Mouse (Mus musculus) liver, postnatal 0 days (tissue): ENCODE measurements at regions not wholly inside any gene's neighbourhood (a gene's known extent, or its start where the extent isn't known, plus 50 kb on each side); places are given as distances from the start of the nearest gene placed in this dataset.

Experiments
- ATAC-seq: fragments of 200-750 bp; cut with Nextera tagmentation; 2 replicates; pipeline ENCODE4 v1.8.0; 2017; ENCODE audit warnings: mild to moderate bottlenecking, moderate library complexity
- DNase-seq: peaks from one replicate; pipeline ENCODE4 v3.0.0-alpha.2; 2016
- H3K27ac ChIP-seq: fragments of 300-500 bp; sonication (generic); 2 replicates; pipeline ENCODE4 v1.5.1; 2014; ENCODE audit warnings: antibody characterized with exemption, moderate library complexity, mild to moderate bottlenecking, low read depth
- H3K27me3 ChIP-seq: fragments of 300-500 bp; sonication (generic); 2 replicates; pipeline ENCODE4 v1.6.1; 2014; ENCODE audit warnings: low read length, control low read depth, mixed read lengths; ENCODE audit not compliant: insufficient read depth
- H3K36me3 ChIP-seq: fragments of 300-500 bp; sonication (generic); replicated peaks from 2 replicates; pipeline ENCODE4 v1.6.1; 2014; ENCODE audit warnings: mild to moderate bottlenecking, control low read depth, low read length, moderate library complexity, mixed read lengths; ENCODE audit not compliant: insufficient read depth
- H3K4me1 ChIP-seq: fragments of 300-500 bp; sonication (generic); 2 replicates; pipeline ENCODE4 v1.6.1; 2014; ENCODE audit warnings: antibody characterized with exemption, mild to moderate bottlenecking, control low read depth; ENCODE audit not compliant: insufficient read depth
- H3K4me2 ChIP-seq: fragments of 300-500 bp; sonication (generic); 2 replicates; pipeline ENCODE4 v1.6.1; 2014; ENCODE audit warnings: low read depth, mild to moderate bottlenecking, low read length, moderate library complexity, mixed read lengths
- H3K4me3 ChIP-seq: fragments of 300-500 bp; sonication (generic); 2 replicates; pipeline ENCODE4 v1.5.1; 2014; ENCODE audit warnings: low read depth, low read length
- H3K9ac ChIP-seq: fragments of 300-500 bp; sonication (generic); replicated peaks from 2 replicates; pipeline ENCODE4 v1.6.1; 2014; ENCODE audit warnings: mild to moderate bottlenecking, moderate library complexity
- H3K9me3 ChIP-seq: fragments of 300-500 bp; sonication (generic); 2 replicates; pipeline ENCODE4 v1.6.1; 2016; ENCODE audit warnings: mild to moderate bottlenecking, control low read depth, low read length, mixed read lengths
- CTCF ChIP-seq: sonication (generic); IDR thresholded peaks from 2 replicates; pipeline ENCODE4 v1.5.1; 2016; ENCODE audit warnings: antibody characterized with exemption, low read depth
- EP300 ChIP-seq: IDR thresholded peaks from 2 replicates; pipeline ENCODE4 v1.6.1; 2016; ENCODE audit warnings: antibody characterized with exemption, low read depth, mild to moderate bottlenecking
- WGBS: fragments of 180-500 bp; shearing (Covaris S2); extraction: QIAGEN DNeasy Blood & Tissue Kit; methylation state at CpG from one replicate; pipeline ENCODE4 v1.1.7; 2014; ENCODE audit not compliant: insufficient replicate concordance; 5-methylcytosine and 5-hydroxymethylcytosine counted together

DNA sequence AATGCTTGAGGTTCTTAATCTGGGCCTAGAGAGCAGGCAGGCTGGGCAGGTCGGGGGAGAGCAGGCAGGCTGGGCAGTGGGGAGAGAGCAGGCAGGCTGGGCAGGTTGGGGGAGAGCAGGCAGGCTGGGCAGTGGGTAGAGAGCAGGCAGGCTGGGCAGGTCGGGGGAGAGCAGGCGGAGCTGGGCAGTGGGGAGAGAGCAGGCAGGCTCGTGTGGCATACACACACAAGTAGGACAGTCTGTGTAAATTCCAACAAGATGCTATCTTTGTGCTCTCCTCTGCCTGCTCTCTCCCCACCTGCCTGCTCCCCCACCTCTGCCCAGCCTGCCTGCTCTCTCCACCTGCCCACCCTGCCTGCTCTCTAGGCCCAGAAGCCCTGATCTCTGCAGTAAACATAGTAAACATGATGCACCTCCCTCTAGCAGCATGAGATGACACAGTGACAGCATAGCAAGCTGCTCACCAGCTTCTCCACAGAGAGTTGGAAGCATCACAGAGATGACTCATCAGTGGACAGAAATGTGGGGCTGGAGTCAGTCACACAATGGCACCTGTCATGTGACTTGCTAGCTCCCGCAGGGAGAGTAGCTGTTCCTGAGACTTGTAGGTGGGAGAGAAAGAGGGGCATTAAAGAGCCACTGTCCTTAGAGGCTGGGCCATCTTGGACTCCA is 166.3 kb upstream of the Rpl38 start:
- Histone ChIP-seq H3K27ac (no peak overlapping the region), H3K36me3 (no peaks in the 10 kb centered on the region), H3K4me2 (no peak overlapping the region), H3K9me3 (no peaks in the 10 kb centered on the region), H3K4me1 (no peaks in the 10 kb centered on the region), H3K27me3 (no peaks in the 10 kb centered on the region), H3K4me3 (no peak overlapping the region), H3K9ac (no peak overlapping the region)
- DNase-seq (no peak), ATAC-seq (no peak)
- 52% methylated on average over 5 of the region's 5 CpGs for WGBS
- TF ChIP-seq CTCF (no peak), EP300 (no peak)

DNA sequence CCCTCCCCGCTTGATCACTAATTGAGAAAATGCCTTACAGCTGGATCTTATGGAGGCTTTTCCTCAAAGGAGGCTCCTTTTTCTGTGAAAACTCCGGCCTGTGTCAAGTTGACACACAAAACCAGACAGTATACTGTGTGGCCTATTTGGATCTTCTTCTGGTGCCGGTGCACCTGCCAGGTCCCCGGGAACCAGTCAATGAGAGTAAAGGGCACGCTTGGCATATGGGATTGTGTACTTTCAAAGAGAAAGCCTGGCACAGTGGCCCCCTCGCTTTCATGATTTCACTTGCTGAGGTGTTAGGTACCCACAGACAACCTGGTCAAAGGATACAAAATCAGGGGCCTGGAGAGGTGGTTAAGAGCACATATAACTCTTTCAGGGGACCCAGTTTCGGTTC is 167.9 kb upstream of the Rpl38 start:
- Histone ChIP-seq H3K4me1 (no peaks in the 10 kb centered on the region), H3K27ac (no peak overlapping the region), H3K9ac (no peak overlapping the region), H3K9me3 (no peaks in the 10 kb centered on the region), H3K27me3 (no peaks in the 10 kb centered on the region), H3K36me3 (no peaks in the 10 kb centered on the region), H3K4me3 (no peak overlapping the region), H3K4me2 (no peak overlapping the region)
- no peak for ATAC-seq
- TF ChIP-seq EP300 (no peak), CTCF (no peak)
- WGBS = 77% methylated on average over 7 of the region's 7 CpGs
- no peak for DNase-seq

DNA sequence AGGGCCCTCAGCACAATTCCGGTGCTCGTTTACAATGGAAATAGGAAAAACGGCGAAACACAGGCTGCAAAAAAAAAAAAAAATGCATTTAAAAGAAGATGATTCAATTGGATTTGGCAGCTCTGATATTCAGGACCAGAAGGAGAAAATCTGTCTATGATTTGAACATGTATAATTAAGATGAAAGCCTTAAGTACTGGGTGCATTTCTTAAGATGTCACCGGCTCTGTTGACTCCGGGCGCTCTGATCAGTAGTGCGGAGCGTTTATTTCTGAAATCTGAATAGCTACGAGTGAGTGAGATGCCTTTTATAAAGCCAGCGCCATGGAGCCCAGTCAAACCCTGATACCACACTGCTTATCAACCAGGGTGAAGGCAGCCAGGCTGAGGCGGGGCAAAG is 168.7 kb upstream of the Rpl38 start:
- TF ChIP-seq EP300 = no peak
- no peak for TF ChIP-seq CTCF
- Histone ChIP-seq H3K4me1 (no peaks in the 10 kb centered on the region), H3K4me2 (no peak overlapping the region), H3K9me3 (no peaks in the 10 kb centered on the region), H3K27me3 (no peaks in the 10 kb centered on the region), H3K4me3 (no peak overlapping the region), H3K27ac (no peak overlapping the region), H3K9ac (no peak overlapping the region), H3K36me3 (no peaks in the 10 kb centered on the region)
- no peak for DNase-seq
- no peak for ATAC-seq
- WGBS = 83% methylated on average over 12 of the region's 12 CpGs

DNA sequence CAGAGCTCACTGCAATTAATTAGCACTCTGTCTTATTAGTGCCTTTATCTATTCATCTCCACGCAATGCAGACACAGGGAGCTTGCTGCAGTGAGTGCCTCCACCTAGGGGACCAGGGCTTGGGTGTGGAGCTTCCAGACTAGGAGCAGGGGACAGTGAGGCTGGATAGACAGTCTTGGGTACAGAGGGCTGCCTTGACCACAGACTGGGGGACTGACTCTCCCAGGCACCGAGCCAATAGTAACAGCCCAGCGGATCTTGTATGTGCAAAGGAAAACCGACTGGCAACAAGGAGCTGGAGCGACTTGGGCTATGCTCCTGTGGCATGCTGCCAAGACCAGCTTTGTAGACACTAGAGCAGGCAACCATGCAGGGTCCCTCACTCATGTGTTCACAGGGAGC is 172.8 kb upstream of the Rpl38 start:
- H3K4me3 ChIP-seq = no peak overlapping the region
- no peak for ATAC-seq
- H3K4me1 ChIP-seq = no peaks in the 10 kb centered on the region
- no peak overlapping the region for H3K9ac ChIP-seq
- H3K9me3 ChIP-seq = no peaks in the 10 kb centered on the region
- TF ChIP-seq CTCF = no peak
- TF ChIP-seq EP300 = no peak
- 49% methylated on average over 5 of the region's 5 CpGs for WGBS
- H3K27ac ChIP-seq = no peak overlapping the region
- no peaks in the 10 kb centered on the region for H3K36me3 ChIP-seq
- no peak overlapping the region for H3K4me2 ChIP-seq
- DNase-seq = no peak
- H3K27me3 ChIP-seq = 0 out of 2 replicates have a peak, but pooled peaks cover 6% of the 10 kb centered on the region

DNA sequence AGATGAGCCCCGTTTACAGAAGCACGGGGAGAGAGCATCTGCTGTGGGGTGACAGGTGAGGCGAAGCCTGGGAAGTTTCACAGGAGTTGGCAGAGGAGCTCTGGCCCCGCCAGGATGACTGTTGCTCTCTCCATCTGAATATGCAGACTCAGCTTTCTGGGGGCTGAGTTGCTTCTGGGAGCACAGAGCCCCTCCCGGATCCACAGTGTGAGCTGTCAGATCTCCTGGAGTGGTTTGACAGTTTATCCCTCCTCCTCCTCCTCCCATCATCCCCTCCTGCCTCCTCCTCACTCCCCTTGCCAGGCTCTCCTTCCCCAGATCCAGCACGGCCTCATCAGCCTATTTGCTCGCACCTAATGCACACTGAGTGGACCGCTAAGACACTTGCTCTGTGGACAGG is 181.9 kb upstream of the Rpl38 start:
- Histone ChIP-seq H3K4me1 (no peaks in the 10 kb centered on the region), H3K4me3 (no peak overlapping the region), H3K27ac (no peak overlapping the region), H3K9ac (no peak overlapping the region), H3K27me3 (0 out of 2 replicates have a peak, but pooled peaks cover 2% of the 10 kb centered on the region), H3K36me3 (no peaks in the 10 kb centered on the region), H3K4me2 (no peak overlapping the region), H3K9me3 (no peaks in the 10 kb centered on the region)
- 27% methylated on average over 8 of the region's 8 CpGs for WGBS
- ATAC-seq (no peak), DNase-seq (no peak)
- TF ChIP-seq CTCF = no peak
- no peak for TF ChIP-seq EP300

DNA sequence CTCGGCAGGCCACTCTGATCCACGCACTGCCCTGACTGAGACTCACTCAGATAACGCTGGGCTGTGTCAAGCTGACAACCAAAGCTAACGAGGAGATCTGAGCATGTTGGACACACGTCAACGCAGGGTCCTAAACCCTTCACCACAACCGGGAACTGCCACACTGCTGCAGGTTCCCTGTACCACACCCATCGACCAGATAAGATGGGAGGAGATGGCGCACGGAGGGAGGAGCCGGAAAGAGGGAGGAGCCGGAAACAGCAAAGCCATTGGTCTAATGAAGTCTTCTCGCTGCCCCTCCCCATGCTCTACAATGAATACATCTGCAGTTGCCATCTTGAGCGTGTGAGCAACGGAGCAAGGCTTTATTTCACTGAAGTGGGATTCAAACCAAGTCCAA is 182.9 kb upstream of the Rpl38 start:
- H3K4me1 ChIP-seq = no peaks in the 10 kb centered on the region
- WGBS = 34% methylated on average over 15 of the region's 15 CpGs
- H3K9ac ChIP-seq = no peak overlapping the region
- H3K27me3 ChIP-seq = no peaks in the 10 kb centered on the region
- TF ChIP-seq CTCF (no peak), EP300 (no peak)
- DNase-seq = peak; percentile 23
- no peaks in the 10 kb centered on the region for H3K36me3 ChIP-seq
- H3K27ac ChIP-seq = no peak overlapping the region
- H3K9me3 ChIP-seq = no peaks in the 10 kb centered on the region
- H3K4me2 ChIP-seq = no peak overlapping the region
- H3K4me3 ChIP-seq = no peak overlapping the region
- ATAC-seq = 0 out of 2 replicates have a peak, but pooled peaks have one; percentile 21

DNA sequence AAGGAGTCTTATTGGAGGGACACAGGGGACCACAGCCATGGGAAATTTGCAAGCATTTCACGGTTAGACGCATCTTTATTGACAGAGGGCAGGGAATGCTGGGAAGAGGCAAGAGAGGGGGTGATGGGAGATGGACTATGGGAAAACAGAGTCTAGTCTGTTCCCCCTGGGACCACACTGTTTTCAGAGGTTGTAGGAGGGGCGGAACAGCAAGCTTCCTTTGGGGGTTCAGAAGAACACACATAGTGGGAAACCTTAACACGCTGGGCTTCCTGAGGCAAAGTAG is 183.7 kb upstream of the Rpl38 start:
- Histone ChIP-seq H3K9me3 (no peaks in the 10 kb centered on the region), H3K4me3 (no peak overlapping the region), H3K27me3 (no peaks in the 10 kb centered on the region), H3K36me3 (no peaks in the 10 kb centered on the region), H3K9ac (no peak overlapping the region), H3K4me1 (no peaks in the 10 kb centered on the region), H3K27ac (no peak overlapping the region), H3K4me2 (no peak overlapping the region)
- no peak for ATAC-seq
- DNase-seq = no peak
- WGBS = 72% methylated on average over 4 of the region's 4 CpGs
- TF ChIP-seq CTCF (no peak), EP300 (no peak)
